Mouse (Mus musculus) spleen, postnatal 36 days (tissue): ENCODE data around the gene Ccdc125.
"Not testable (repeated sequence)": the region's sequence is repeated elsewhere in the genome, so short reads cannot be mapped to it uniquely, and the experiment has no call there.

ENCODE experiments used
- DNase-seq, 2 experiments: peaks; one replicate each; pipeline ENCODE4 v3.0.0; 2022; ENCODE audit warnings: low spot score in 2 of 2, mixed read lengths in 1 of 2

Gene Ccdc125

GRCm38 (mm10) chr13:100715467-100715866, 46.0 kb downstream of the Ccdc125 start:
- DNase-seq = no peak

DNA sequence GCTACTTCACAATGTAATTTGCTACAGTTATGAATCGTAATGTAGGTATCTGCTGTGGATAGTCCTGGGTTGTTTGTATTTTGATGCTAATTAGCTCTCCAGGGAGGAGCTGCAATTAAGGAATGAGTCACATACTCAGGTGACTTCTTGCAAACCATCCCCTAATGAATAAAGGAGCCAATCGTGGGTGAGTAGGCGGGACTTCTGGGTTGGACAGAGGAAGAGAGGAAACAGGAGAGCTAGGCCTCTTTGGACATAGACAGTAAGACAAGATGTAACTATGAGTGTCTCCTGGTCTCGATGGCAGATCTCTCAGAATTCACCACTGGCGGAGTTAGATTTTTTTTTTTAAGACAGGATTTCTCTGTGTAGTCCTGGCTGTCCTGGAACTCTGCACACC, 52.1 kb downstream of the Ccdc125 start:
- DNase-seq = no peak

DNA sequence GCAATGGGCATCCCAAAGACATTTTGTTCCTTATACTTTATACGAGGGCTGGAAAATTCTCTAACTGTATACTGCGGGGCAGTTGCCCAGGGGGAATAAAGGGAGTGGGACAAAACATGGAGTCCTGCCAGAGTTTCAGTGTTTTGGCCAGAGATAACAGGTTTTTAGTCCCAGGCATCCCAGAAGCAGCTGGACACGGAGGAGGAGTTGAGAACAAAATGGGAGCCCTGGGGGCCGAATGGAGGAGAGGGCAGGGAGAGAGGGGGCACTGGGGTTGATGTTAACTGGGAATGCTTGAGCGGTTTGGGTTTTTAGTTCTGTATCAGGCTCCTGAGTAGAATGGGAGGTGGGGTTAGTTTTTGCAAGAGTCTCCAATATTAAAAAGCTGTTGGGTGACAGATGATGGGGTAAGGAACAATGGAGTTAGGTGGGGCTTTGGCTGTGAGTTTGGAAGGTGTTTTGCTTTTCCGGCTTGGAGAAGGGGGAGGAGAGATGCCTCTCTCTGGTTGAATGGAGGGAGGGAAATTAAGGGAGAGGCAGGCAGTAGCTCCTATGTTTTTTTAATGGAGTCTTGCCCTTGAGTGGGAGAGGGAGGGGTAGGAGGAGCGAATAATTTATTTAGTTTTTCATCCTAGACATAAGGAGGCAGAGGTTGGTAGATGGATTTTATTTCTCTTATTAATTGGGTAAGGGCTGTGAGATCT, 54.7 kb downstream of the Ccdc125 start:
- no peak for DNase-seq

- DNase-seq = no peak
Measured at GRCm38 (mm10) chr13:100725194-100725593, 55.7 kb downstream of the Ccdc125 start.

DNA sequence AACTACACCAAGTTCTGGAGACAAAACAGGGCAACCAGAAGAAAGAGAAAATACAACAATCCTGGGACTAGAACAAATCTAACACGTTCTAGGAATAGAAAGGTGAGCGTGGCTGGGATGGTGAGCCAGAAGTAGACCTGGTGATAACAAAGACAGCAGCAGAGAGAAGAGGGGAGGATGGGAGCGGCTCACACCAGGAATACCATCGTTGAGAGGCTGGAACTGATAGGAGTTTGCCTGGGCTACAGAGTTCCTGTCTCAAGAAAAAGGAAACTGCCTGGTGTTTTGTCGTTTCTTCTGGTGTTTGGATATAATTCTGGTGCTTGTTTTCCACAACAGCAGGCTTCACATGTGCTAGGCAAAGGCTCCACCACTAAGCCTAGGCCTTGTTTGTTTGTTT, 58.6 kb downstream of the Ccdc125 start:
- DNase-seq = no peak

DNA sequence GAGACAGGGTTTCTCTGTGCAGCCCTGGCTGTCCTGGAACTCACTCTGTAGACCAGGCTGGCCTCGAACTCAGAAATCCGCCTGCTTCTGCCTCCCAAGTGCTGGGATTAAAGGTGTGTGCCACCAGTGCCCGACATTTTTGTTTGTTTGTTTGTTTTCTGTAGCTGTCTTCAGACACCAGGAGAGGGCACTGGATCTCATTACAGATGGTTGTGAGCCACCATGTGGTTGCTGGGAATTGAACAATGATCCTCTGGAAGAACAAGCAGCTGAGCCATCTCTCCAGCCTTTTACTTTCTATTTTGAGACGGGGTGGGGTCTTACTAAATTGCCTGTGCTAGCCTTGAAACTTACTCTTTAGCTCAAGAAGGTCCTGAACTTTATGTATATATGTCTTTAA, 59.0 kb downstream of the Ccdc125 start:
- not testable (repeated sequence) for DNase-seq

DNA sequence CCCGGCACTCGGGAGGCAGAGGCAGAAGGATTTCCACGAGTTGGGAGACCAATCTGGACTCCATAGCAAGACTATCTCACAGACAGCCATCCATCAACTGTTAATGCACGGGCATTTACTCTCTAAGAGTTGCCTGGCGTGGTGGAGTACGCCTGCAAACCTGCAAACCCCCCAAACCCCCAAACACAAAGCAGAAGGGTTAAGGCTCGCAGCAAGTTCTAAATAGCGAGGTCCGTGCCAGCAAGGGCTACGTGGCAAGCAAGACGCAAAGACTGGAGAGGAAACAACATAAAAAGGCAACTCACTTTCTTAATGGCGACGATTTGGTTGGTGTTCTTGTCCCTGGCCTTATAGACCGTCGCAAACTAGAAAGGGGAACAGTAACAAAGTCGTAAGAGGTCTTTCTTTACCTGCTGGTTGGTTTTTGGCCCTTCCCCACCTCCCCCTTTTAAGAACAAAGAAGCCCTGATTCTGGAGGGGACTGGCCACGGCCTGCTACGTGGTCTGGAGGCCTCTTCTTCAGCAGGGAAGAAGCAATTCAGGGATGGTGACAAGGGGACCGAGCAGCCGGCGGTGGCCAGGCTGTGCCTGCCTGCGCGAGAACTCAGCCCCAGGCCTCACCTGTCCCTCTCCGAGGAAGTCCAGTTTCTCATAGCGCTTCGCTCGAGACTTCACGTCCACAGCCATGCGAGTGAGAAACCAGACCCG, 60.8 kb downstream of the Ccdc125 start:
- no peak for DNase-seq

DNA sequence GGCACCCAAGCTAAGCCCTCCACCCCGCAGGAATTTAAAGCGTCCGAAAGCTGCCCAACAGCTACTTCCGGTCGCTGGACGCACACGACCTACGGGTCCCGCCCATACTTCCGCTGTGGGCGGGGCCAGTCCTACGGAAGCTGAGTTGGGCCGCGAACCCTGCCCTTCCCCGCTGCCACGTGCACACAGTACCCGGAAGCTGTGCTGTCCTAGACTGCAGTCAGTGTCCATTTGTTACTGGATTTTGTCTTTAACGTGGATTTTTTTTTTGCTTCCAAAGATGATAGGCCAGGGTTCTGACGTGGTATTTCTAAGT, 61.3 kb downstream of the Ccdc125 start, which contains the start of gene Cdk7:
Cdk7 (minus strand) TSS at position 79 of the 316 bp plus-strand sequence.
- DNase-seq = peak; percentile 88 to 91

DNA sequence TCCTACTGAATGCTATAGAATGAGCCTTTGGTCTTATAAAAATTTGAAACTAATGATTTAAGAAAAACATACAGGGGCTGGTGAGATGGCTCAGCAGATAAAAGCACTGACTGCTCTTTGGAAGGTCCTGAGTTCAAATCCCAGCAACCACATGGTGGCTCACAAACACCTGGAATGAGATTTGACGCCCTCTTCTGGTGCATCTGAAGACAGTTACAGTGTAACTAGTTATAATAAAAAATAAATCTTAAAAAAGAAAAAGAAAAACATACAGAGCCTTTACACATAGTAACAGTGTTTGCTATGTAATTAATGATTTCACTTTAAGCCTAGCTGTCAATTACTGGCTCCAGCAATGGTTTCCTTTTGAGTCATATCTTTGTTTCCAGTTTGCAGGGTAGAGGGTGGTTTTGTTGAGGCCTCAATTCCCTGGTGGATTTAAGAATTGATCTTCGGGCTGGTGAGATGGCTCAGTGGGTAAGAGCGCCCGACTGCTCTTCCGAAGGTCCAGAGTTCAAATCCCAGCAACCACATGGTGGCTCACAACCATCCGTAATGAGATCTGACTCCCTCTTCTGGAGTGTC, 62.0 kb downstream of the Ccdc125 start:
- not testable (repeated sequence) for DNase-seq

DNA sequence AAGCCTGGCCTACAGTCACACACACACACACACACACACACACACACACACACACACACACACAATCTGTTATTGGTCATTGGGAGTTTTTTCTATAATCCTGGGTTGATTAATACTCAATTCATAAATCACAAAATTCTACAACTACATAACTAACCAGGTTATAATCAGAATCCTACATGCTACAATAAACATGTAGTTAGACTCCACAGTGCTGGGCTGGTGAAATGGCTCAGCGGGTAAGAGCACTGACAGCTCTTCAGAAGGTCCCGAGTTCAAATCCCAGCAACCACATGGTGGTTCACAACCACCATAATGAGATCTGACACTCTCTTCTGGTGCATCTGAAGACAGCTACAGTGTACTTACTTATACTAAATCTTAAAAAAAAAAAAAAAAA, 63.2 kb downstream of the Ccdc125 start:
- no peak for DNase-seq

DNA sequence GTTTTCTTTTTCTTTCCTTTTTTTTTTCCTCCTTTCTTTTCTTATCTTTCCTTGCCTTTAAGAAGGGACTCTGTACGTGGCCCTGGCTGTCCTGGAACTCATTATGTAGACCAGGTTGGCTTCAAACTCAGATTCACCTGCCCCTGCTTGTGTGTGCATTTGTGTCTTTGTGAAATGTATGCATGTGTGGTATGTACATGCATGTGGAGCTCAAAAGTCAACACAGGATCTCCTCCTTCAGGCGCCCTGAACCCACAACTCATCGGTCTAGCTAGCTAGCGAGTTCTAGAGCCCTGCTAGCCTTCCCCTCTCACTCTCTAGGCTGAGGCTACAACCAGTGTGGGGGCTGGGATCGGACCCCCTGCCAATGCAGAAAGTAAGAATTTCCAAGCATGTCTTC, 73.3 kb downstream of the Ccdc125 start:
- no peak for DNase-seq

DNA sequence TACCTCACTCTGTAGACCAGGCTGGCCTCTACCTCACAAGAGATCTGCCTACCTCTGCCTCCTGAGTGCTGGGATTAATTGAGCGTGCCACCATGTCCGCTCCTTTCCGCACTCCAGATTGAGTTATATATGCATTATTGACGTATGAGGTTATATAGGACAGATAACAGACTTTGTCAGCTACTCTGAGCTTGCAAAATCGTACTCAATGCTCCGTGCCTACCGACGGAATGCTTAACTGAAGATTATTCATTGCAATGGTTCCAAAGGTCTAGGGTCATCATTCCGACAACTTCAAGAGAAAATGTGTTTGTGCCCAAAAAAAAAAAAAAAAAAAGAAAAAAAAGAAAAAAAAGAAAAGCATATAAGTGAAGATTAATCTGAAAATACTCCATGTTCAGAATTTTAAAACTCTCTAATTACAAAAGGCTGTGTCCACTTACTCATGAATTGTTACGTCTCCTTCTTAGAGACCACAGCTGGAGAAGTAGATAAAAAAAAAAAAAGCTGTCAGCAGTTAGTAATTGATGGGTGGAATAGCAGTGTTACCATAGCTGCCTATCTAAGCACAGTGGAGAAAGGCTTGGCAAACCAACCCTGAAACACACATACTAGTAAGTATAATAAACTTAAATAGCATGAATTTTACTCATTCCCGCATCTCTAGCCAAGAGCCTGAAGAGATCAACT, 74.0 kb downstream of the Ccdc125 start:
- no peak for DNase-seq

- DNase-seq = peak; percentile 95
Measured at GRCm38 (mm10) chr13:100744036-100744744, 74.7 kb downstream of the Ccdc125 start, which contains the start of gene Mrps36. Mrps36 (minus strand) TSS chr13:100744659.

- DNase-seq = no peak
Measured at GRCm38 (mm10) chr13:100746090-100746489, 76.6 kb downstream of the Ccdc125 start.
